Mouse (Mus musculus) heart, adult 2 months (tissue): ENCODE data around the gene Fgr. TPM values are rescaled to one million over a fixed set of nuclear protein-coding genes. Genes with fewer than 3 reads are reported as not detected.

Experiments used
- DNase-seq, 2 experiments: peaks; one replicate each; pipeline ENCODE4 v3.0.0; 2021
- H3K27ac ChIP-seq: fragments of 200-600 bp; 2 replicates; pipeline ENCODE4 v1.8.1; 2022
- H3K27me3 ChIP-seq: fragments of 200-500 bp; 2 replicates; pipeline ENCODE4 v1.6.1; 2012; ENCODE audit warnings: mild to moderate bottlenecking, low read length, inconsistent platforms, mixed read lengths; ENCODE audit not compliant: control insufficient read depth, insufficient read depth
- H3K36me3 ChIP-seq: fragments of 200-500 bp; 2 replicates; pipeline ENCODE4 v1.6.1; 2012; ENCODE audit warnings: low read length, inconsistent platforms; ENCODE audit not compliant: control insufficient read depth, insufficient read depth
- H3K4me1 ChIP-seq: fragments of 200-500 bp; 2 replicates; pipeline ENCODE4 v1.6.1; 2011; ENCODE audit warnings: low read length; ENCODE audit not compliant: control insufficient read depth, insufficient read depth
- H3K4me3 ChIP-seq: fragments of 200-600 bp; 2 replicates; pipeline ENCODE4 v1.8.1; 2022
- H3K79me2 ChIP-seq: fragments of 200-500 bp; replicated peaks from 2 replicates; pipeline ENCODE4 v1.6.1; 2012; ENCODE audit warnings: mild to moderate bottlenecking, inconsistent platforms, low read length, moderate library complexity, mixed read lengths; ENCODE audit not compliant: control insufficient read depth, insufficient read depth
- H3K9ac ChIP-seq: fragments of 200-500 bp; 2 replicates; pipeline ENCODE4 v1.6.1; 2012; ENCODE audit warnings: low read depth, mild to moderate bottlenecking, control low read depth, inconsistent platforms, low read length, mixed read lengths
- CTCF ChIP-seq: fragments of 200-600 bp; IDR thresholded peaks from 2 replicates; pipeline ENCODE4 v1.8.1; 2022; ENCODE audit warnings: antibody characterized with exemption, mild to moderate bottlenecking, moderate library complexity
- EP300 ChIP-seq: fragments of 200-500 bp; IDR thresholded peaks from 2 replicates; pipeline ENCODE4 v1.6.1; 2011; ENCODE audit warnings: low read depth, low read length, control low read depth; ENCODE audit not compliant: insufficient read depth
- POLR2A ChIP-seq: fragments of 200-500 bp; IDR thresholded peaks from 2 replicates; pipeline ENCODE4 v1.6.1; 2011; ENCODE audit warnings: mild to moderate bottlenecking, low read depth, low read length, control low read depth; ENCODE audit not compliant: insufficient read depth
- WGBS: fragments of 180-500 bp; shearing (Covaris S2); methylation state at CpG from one replicate; pipeline ENCODE4 v1.1.7; 2018; 5-methylcytosine and 5-hydroxymethylcytosine counted together
- intact Hi-C: fragments of 180-260 bp; cut with DNase I; formaldehyde crosslinking; loops from one replicate; pipeline ENCODE4 v1.15.1; 2025
- polyA plus RNA-seq: library from polyadenylated mRNA; depleted of rRNA; stranded (reverse); fragments of >200 nt; gene quantifications from 2 replicates; pipeline ENCODE4 v1.2.3, GENCODE M21; 2012
- total RNA-seq, 2 experiments: library from RNA; stranded (reverse); gene quantifications; 2 replicates each; pipeline ENCODE4 v1.2.3; 2021

Fgr gene
- total and polyA plus RNA-seq, 3 experiments, result 0.43 to 1.7 (median 0.47) TPM

DNA sequence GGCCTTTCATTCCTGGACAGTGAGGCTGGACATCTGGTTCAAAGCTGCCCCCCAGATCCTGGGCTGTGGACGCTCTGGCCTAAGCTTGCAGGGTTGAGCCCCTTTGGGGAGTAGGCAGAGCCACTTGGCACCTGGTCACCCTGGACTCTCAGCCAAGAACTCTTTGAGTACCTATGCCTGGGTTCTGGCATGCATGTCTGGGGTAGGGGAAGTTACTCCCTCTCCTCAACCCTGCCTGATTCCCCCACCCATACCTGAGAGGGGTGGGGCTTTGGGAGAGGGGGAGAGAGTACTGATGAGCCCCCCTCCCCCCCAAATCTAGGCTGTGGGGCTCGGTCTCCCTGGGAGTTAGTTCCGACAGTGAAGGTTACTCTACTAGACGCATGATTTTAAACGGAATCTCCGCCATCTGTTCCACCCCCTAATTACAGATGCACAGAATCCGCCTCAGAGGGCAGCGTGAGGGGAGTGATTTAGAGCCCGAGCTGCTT lies 47.3 kb downstream of the Fgr start:
- Histone ChIP-seq H3K27me3 (no peaks in the 10 kb centered on the region), H3K79me2 (peaks cover 19% of the 10 kb centered on the region), H3K27ac (no peak overlapping the region), H3K4me1 (peaks cover 37% of the 10 kb centered on the region), H3K9ac (no peak overlapping the region), H3K36me3 (0 out of 2 replicates have a peak, but pooled peaks cover 3% of the 10 kb centered on the region), H3K4me3 (no peak overlapping the region)
- DNase-seq, result peak; percentile 46 to 53
- 51% methylated on average over 9 of the region's 9 CpGs for WGBS
- intact Hi-C loops, result loop anchor here (2.0 kb wide), 1 partner anchor 14 kb away; no protein-coding TSS in a partner anchor
- TF ChIP-seq CTCF (no peak), POLR2A (no peak), EP300 (no peak)

- Histone ChIP-seq H3K4me1 (peaks cover 34% of the 10 kb centered on the region), H3K27me3 (no peaks in the 10 kb centered on the region), H3K9ac (no peak overlapping the region), H3K79me2 (peaks cover 19% of the 10 kb centered on the region), H3K27ac (no peak overlapping the region; the same call in 1 of the 2 replicates), H3K36me3 (0 out of 2 replicates have a peak, but pooled peaks cover 3% of the 10 kb centered on the region), H3K4me3 (no peak overlapping the region)
- WGBS, result 68% methylated on average over 14 of the region's 14 CpGs
- TF ChIP-seq EP300, result no peak
- no peak for TF ChIP-seq POLR2A
- no peak for TF ChIP-seq CTCF
- peak in 1 of 2 experiments; percentile 10 for DNase-seq
- intact Hi-C loops, result no loop called here
Measured at GRCm38 (mm10) chr4:133022217-133022616, 48.3 kb downstream of the Fgr start.

DNA sequence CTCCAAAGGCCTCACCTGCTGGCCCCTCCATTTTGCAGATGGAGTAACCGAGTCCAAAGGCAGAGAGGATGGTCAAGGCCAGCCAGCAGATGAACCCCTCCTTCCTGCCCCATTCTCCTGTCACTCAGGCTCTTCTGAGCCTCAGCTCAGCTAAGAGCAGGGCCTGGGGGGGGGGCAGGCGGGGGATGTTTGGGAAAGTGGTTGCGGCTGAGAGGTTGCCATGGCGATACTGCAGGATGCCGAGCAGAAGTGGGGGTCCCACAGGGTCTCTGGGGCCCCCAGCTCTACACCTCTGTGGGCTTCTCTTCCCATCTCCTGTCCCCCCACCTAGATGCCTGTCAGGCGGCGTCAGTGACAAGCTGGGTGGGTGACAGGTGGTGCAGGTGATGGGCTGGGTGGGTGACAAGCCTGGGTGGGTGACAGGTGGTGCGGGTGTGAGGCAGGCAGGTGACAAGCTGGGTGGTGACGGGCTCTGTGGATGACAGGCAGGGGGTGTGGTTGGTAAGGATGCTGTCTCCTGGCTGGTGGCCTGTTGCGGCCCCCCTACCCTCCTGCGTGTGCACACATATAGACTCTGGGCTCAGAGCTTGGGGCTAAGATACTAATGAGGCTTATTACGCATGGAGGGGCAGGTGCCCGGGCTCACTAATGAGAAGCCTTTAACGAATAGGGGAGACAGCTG lies 49.2 kb downstream of the Fgr start:
- TF ChIP-seq CTCF (no peak), EP300 (no peak), POLR2A (no peak)
- Histone ChIP-seq H3K27me3 (no peaks in the 10 kb centered on the region), H3K9ac (no peak overlapping the region), H3K79me2 (peaks cover 18% of the 10 kb centered on the region), H3K4me3 (no peak overlapping the region), H3K27ac (no peak overlapping the region), H3K4me1 (peaks cover 32% of the 10 kb centered on the region), H3K36me3 (0 out of 2 replicates have a peak, but pooled peaks cover 3% of the 10 kb centered on the region)
- DNase-seq, result no peak
- intact Hi-C loops, result no loop called here
- WGBS, result 88% methylated on average over 12 of the region's 14 CpGs

DNA sequence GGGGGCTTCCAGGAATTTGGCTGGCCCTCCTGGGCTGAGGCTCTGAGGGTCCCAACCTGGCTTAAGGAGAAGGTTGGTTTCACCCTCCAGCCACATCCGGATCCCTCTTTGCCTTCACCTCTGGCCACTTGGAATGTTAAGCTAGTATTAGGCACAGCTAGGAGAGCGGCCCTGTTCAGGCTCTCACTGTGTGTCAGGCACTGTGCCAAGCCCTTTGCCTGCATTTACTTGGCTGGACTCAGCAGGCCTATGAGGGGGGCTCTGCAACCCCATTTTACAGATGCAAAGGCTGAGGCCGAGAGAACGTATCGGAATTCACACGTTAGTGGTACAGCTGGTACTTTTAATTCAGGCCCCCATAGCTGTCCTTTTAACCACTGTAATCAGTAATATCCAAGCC lies 49.7 kb downstream of the Fgr start:
- 79% methylated on average over 6 of the region's 6 CpGs for WGBS
- intact Hi-C loops, result no loop called here

DNA sequence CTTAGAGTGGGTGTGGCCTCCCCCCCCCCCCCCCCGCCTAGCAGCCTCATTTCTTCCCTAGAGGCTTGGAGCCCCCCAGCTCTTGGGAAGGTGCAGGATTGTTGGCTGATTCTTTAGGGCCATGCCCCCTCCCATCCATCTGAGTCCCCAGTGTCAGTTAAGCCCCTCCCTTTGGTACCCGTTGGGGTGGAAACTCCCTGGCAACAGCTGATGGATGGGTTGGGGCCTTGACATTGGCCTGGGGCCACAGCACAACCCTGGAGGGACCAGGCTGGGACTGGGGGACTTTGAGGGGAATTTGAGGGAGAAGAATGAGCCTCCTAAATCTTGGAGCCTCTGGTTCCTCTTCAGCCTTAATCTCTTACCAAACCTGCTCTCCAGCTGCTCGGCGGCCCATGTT lies 50.5 kb downstream of the Fgr start:
- TF ChIP-seq CTCF (no peak), POLR2A (no peak), EP300 (no peak)
- Histone ChIP-seq H3K27me3 (no peaks in the 10 kb centered on the region), H3K27ac (peak overlapping the region; percentile 76), H3K79me2 (peaks cover 18% of the 10 kb centered on the region), H3K9ac (peak overlapping the region; percentile 23; the same call in 1 of the 2 replicates), H3K36me3 (0 out of 2 replicates have a peak, but pooled peaks cover 3% of the 10 kb centered on the region), H3K4me1 (peaks cover 34% of the 10 kb centered on the region), H3K4me3 (no peak overlapping the region)
- intact Hi-C loops, result no loop called here
- peak in 1 of 2 experiments; percentile 28 for DNase-seq
- WGBS, result 48% methylated on average over 4 of the region's 4 CpGs

More for the DNA sequence above, 49.7 kb downstream of the Fgr start:
- Histone ChIP-seq H3K27me3 (no peaks in the 10 kb centered on the region), H3K27ac (no peak overlapping the region; the same call in 1 of the 2 replicates), H3K4me3 (no peak overlapping the region), H3K4me1 (peaks cover 31% of the 10 kb centered on the region), H3K79me2 (peaks cover 18% of the 10 kb centered on the region), H3K36me3 (0 out of 2 replicates have a peak, but pooled peaks cover 3% of the 10 kb centered on the region), H3K9ac (no peak overlapping the region)
- DNase-seq, result peak; percentile 15 to 26
- no peak for TF ChIP-seq EP300
- TF ChIP-seq POLR2A, result no peak
- TF ChIP-seq CTCF, result no peak

DNA sequence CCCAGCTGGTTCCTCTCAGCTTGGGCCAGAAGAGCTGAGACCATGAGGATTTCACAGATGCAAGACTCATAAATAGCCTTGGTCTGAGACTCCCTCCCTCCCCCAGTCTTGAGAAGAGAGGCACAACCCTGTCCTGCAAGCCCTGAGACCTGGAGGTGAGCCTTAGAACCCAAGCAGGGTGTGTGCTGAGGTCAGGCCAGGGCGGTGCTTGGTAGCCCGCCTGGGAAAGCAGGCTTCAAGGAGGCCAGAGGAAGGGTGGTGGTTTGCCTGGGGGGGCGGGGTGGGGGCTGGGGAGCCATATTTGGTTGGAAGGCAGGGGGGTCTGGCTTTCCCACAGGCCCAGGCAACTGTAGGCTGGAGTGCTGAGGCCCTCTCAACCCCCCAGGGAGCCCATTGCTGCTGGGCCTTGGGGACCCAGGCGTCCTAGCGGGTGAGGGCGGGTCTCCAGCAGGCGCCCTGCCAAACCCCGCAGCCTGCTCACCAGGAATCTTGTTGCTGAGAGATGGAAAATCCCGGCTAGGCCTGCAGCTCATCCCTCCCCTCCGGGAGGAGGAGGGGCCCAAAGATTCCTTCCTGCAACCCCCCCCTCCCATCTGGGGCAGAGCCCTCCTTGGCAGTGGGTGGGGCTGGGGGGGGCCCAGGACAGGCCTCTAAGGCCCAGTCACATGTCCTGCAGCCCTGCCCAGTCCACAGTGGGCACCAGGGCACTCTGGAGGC lies 51.2 kb downstream of the Fgr start:
- H3K4me3 ChIP-seq, result no peak overlapping the region
- 12% methylated on average over 10 of the region's 10 CpGs for WGBS
- H3K9ac ChIP-seq, result peak overlapping the region; percentile 23
- peak overlapping the region; percentile 76 for H3K27ac ChIP-seq
- peaks cover 34% of the 10 kb centered on the region for H3K4me1 ChIP-seq
- H3K36me3 ChIP-seq, result 0 out of 2 replicates have a peak, but pooled peaks cover 3% of the 10 kb centered on the region
- peaks cover 17% of the 10 kb centered on the region for H3K79me2 ChIP-seq
- intact Hi-C loops, result no loop called here
- no peaks in the 10 kb centered on the region for H3K27me3 ChIP-seq
- DNase-seq, result peak; percentile 81 to 83
- TF ChIP-seq POLR2A (no peak), EP300 (no peak), CTCF (no peak)
